Mouse (Mus musculus): ENCODE results near the gene Pus1. TPM values are rescaled to one million over a fixed set of nuclear protein-coding genes. Genes with fewer than 3 reads are reported as not detected.
A peak's percentile ranks its signal among the peaks of the same experiment; 100 is the strongest.
"Not testable (repeated sequence)": the region's sequence is repeated elsewhere in the genome, so short reads cannot be mapped to it uniquely, and the experiment has no call there.

The Pus1 gene
- total RNA-seq, 2 experiments from 2014 or later = 19.3 to 23.8 TPM

- intact Hi-C loops (cut with DNase I) = loop anchor here (5.0 kb wide), 1 partner anchor 54 kb away; the partner anchor contains the start of genes Chek2 and Hscb
- DNase-seq = no peak
These were observed 2.7 kb upstream of the Pus1 start for GRCm38 (mm10) chr5:110783150-110783549.

DNA sequence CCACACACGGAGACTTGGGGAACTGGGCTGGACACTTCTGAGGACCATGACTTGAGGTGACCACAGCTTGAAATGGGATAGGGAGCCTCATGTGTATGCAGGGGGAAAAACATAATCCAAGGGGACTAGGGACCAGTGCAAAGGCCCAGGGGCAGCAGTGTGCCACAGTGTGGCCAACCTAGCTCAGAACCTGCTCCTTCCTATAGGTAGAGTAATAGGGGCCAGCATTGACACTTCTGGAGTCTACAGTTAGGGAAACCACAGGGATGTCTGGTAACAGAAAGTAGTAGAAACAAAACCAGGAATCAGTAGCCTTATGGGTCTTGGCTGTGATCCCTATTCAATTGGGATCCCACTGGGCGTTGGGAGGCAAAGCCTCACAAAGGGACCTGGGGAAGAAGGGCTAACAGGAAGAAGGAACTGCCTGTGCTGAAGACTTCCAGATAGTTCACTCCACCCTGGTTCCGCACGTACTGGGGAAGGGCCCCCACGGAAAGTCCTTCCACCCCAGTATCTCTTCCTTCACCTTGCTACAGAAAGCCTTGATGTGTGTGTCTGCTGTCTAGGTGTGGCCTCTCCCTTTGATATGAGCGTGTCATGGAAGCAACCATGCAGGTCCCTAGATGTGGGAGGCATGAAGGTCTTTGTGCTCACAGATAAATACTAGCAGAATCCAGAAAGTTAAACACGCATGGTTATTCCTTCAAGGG lies 1.2 kb upstream of the Pus1 start:
- intact Hi-C loops (cut with DNase I) = loop anchor here (5.0 kb wide), 1 partner anchor 56 kb away; the partner anchor contains the start of genes Chek2 and Hscb
- DNase-seq = no peak

DNA sequence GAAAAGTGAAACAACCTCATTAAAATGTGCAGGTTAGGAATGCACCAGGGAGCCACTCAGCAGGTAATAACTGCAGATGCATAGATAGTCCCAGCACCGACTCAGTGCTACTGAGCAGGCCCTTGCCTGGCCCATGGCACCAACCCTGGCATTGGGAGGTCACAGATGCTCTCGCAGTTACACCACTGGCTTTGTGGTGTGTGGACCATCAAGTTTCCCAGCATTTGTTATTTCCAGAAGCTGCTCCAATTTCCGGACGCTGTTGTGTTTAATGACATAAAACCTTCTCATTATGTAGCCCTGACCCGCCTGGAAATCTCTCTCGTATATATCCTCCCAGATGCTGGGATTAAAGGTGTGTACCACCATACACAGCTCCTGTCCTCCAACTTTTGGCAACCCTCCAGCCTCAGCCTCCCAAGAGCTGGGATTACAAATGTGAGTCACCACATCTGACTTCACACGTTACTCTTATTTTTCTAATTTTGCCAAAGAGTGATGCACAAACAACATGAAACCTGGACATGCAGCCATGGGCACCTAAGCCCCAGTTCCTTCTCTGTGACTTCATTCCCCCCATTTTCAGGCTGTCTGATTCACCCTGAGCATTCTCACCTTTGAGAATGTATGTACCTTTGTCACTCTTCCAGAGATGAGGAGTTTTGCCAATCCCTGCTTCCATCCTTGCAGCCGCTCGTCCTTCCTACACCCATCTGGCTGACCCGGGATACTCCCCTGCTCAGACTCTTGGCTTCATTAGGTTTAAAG lies 486 bp upstream of the Pus1 start:
- DNase-seq = no peak
- intact Hi-C loops (cut with DNase I) = loop anchor here (5.0 kb wide), 1 partner anchor 56 kb away; the partner anchor contains the start of genes Chek2 and Hscb

GRCm38 (mm10) chr5:110779276-110779997 lies 1.0 kb downstream of the Pus1 start:
- no peak for DNase-seq

GRCm38 (mm10) chr5:110778263-110778662 lies 2.2 kb downstream of the Pus1 start:
- intact Hi-C loops (cut with DNase I) = no loop called here
- no peak for DNase-seq

More at GRCm38 (mm10) chr5:110779276-110779997, 1.0 kb downstream of the Pus1 start:
- intact Hi-C loops (cut with DNase I) = no loop called here

GRCm38 (mm10) chr5:110776141-110776540 lies 4.3 kb downstream of the Pus1 start:
- intact Hi-C loops (cut with DNase I) = no loop called here
- no peak for DNase-seq

GRCm38 (mm10) chr5:110774511-110774910 lies 5.9 kb downstream of the Pus1 start:
- intact Hi-C loops (cut with DNase I) = no loop called here
- no peak for DNase-seq

DNA sequence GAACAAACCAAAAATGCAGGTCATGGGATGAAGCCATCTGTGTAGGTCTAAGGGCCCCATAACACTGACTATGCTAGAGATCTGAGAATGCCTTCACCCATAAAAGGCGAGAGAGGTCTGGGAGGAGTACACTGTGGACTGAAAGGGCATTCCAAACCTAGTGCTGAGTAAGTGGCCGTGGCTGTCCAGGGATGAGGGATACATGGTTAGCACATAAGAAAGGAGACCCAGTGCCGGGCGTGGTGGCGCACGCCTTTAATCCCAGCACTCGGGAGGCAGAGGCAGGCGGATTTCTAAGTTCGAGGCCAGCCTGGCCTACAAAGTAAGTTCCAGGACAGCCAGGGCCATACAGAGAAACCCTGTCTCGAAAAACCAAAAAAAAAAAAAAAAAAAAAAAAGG lies 7.5 kb downstream of the Pus1 start:
- intact Hi-C loops (cut with DNase I); DNase-seq: not testable (repeated sequence)

- DNase-seq = peak; percentile 100
- intact Hi-C loops (cut with DNase I) = no loop called here
These were observed 9.9 kb downstream of the Pus1 start, which contains the start of gene Ep400 for GRCm38 (mm10) chr5:110770448-110771158. Gene Ep400 (minus strand): TSS chr5:110770717.

- DNase-seq = no peak
- intact Hi-C loops (cut with DNase I) = no loop called here
These were observed 10.4 kb downstream of the Pus1 start for GRCm38 (mm10) chr5:110770031-110770445.

- intact Hi-C loops (cut with DNase I) = no loop called here
- no peak for DNase-seq
These were observed 11.2 kb downstream of the Pus1 start for GRCm38 (mm10) chr5:110769272-110769671.

DNA sequence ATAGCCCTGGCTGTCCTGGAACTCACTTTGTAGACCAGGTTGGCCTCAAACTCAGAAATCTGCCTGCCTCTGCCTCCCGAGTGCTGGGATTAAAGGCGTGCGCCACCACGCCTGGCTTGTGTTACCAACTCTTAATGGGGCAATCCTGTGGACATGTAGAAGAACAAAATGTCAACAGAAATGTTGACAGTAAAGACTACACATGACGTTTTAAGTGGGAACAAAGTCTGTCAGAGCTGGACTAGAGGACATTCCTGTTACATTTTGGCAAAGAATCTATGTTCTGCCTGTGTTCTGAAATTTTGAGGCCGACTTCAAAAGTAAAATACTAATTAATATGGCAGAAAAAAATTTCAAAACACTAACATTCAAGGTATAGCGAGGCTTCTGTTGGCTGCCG lies 16.6 kb downstream of the Pus1 start:
- intact Hi-C loops (cut with DNase I) = no loop called here
- no peak for DNase-seq

DNA sequence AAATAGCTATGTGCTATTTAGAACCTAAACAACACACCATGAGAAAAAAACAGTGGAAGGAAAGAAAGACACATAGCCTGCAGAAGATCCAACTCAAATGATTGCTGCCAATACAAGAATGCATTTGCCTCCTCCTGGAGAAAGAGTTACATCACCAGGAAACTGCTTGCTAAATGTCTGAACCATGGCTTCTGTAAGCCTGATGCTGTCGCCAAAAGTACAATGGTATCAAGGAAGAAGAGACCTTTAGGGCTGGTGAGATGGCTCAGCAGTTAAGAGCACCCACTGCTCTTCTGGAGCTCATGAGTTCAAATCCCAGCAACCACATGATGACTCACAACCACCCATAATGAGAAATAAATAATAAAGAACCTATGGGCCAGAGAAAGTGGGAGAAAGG lies 35.4 kb downstream of the Pus1 start:
- intact Hi-C loops (cut with DNase I) = no loop called here
- no peak for DNase-seq

GRCm38 (mm10) chr5:110739496-110740275 lies 40.8 kb downstream of the Pus1 start:
- intact Hi-C loops (cut with DNase I) = no loop called here
- no peak for DNase-seq

DNA sequence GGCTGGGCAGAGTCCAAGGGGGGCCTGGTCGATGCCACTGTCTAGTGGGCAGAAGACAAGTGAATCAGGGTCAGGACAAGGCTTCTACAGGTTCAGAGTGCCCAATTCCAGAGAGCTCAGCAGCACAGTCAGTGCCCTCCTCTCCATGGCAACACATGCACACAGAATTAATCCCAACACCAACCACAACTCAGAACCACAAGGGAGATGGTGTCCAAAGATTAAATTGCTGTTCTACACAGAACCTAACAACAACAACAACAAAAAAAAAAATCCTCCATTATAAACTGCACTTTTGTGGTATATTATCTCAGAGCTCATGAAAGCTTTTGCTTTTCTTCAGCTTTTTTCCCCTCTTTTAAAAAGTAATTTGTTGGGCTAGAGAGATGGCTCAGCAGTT lies 44.9 kb downstream of the Pus1 start:
- intact Hi-C loops (cut with DNase I) = no loop called here
- no peak for DNase-seq

- intact Hi-C loops (cut with DNase I) = no loop called here
- no peak for DNase-seq
These were observed 47.1 kb downstream of the Pus1 start for GRCm38 (mm10) chr5:110733231-110733823.

- no peak for DNase-seq
- intact Hi-C loops (cut with DNase I) = no loop called here
These were observed 49.2 kb downstream of the Pus1 start for GRCm38 (mm10) chr5:110731227-110731626.

GRCm38 (mm10) chr5:110727850-110728249 lies 52.6 kb downstream of the Pus1 start:
- DNase-seq = no peak
- intact Hi-C loops (cut with DNase I) = no loop called here
